Mouse (Mus musculus): ENCODE measurements around the gene Cemip.
"Not testable (repeated sequence)": the region's sequence is repeated elsewhere in the genome, so short reads cannot be mapped to it uniquely, and the experiment has no call there.

The Cemip gene

GRCm38 (mm10) chr7:84086039-84086829, at the start of gene Cemip:
Gene Cemip, minus strand, starts transcription at chr7:84086502.
- peak; percentile 92 to 94 for DNase-seq

- DNase-seq, result no peak
Measured at GRCm38 (mm10) chr7:84132704-84133103, 46.4 kb upstream of the Cemip start.

DNA sequence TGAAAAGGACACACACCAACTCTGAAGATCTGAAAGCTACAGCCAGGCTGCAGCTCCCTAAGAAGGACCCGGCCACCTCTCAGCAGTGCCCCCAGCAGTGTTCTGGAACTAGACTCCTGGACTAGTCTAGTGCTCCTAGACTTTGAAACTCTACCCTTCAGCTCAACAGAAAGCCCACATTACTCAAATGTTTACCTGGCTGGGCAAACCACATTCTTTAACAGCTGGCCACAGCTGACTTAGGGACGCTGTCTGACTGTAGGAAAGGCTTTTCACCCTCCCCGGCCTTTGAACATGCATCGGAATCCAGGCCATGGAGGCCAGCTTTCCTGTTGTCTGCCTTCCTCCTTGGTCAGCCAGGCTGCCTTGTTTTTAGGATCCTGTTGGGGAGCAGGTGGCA, 45.4 kb upstream of the Cemip start:
- no peak for DNase-seq

DNA sequence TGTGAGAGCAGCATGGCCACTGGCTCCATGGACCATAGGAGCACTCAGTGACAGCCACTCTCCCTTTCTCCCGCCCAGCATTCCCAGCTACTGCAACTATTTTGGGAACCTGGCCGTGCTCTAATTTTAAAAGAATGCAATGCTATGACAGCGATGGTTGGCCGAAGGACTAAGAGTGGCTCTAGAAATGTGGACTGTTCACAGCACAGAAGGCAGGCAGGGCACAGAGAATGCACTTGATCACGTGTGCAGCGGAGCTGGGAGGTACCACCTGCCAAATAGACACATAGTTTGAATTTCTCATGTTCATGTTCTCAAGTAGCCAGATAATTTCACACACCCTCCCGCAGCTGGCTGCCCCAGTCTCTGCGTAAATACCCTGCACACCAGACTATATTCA, 42.4 kb upstream of the Cemip start:
- DNase-seq, result peak; percentile 16 to 32

- no peak for DNase-seq
Measured at GRCm38 (mm10) chr7:84125730-84126129, 39.4 kb upstream of the Cemip start.

GRCm38 (mm10) chr7:84123651-84124050, 37.3 kb upstream of the Cemip start:
- not testable (repeated sequence) for DNase-seq

DNA sequence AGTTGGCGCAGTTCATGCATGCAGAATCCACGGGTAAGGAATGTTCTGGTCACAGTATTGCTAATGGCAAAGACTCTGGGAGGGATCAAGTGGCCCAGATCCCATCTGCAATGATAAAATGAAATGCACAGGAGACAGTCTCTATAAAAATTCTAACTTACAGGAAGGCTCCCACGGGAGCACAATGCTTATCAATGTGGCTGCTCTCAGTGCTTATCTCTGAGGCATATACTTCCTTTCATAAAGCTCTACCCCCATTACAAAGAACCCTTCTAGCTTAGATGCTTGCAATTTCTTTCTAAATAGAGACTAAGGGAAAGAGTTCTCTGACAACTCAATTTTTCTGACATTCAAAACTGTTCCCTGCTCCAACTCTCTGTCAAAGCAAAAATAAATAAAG, 35.5 kb upstream of the Cemip start:
- DNase-seq, result no peak

- no peak for DNase-seq
Measured at GRCm38 (mm10) chr7:84120142-84120760, 33.9 kb upstream of the Cemip start.

DNA sequence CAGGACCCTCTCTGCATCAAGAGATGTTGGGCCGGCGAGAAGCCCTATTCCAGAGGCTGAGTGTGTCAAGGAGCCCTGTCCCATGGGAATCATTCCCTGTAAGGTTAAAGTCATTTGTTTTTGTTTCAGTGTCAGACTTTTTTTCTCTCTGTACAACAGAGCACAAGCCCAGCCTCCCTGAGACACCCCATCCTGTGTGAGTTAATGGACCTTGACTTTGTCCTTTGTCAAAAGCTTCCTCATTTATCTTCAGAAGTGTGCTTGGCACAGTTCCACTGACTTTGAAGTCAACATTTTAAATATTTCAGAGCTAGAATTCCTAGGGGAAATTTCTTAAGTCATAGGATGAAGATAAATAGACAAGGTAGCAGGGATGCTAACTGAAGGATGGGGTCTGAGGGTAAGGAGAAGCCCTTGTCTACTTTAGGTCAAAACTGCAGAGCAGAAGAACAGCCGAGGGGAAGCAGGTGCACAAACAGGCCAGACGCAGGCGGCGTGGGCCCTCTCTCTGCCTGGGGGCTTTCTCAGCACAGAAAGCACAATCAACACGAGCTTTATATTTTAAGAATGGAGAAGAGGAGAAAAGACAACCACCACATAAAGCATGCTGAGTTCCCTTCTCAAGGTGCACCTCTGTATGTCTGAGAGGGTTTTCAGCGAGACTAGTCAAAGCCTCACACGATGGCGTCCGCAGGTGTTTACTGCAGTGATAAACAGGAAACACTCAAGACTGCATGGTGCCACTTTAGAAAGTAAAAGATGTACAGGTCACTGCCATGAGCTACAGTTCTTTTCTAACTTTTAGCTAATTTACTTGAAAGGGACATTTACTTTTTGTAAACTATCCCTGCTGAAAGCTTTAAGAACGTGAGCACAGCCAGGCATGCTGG, 33.2 kb upstream of the Cemip start:
- no peak for DNase-seq

DNA sequence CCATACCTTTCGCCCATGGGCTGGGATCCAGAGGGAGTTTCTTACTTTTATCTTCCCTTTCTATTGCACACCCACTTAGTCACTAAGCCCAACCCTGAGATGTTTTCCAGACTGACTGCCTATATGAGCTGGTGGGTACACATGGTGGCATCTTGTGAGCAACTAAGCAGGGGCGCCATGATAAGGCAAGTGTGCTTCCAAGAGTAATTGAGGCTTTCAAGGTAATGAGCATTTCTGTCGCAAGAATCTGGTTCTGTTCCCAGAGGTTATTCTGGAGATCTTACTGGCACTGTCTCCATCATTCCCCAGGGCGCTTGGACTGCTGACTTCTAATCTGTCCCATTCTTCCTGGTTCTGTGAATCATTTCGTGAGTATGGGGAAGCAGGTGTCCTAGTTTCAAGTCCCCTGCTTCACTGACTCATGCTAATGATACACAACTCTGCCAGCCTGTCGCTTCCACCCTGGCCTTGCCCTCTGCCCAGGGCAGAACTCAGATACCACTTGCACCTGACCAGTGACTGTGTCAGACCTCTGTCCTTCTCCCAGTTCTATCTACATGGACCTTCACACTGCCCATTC, 31.3 kb upstream of the Cemip start:
- DNase-seq, result peak in 1 of 2 experiments; percentile 13

DNA sequence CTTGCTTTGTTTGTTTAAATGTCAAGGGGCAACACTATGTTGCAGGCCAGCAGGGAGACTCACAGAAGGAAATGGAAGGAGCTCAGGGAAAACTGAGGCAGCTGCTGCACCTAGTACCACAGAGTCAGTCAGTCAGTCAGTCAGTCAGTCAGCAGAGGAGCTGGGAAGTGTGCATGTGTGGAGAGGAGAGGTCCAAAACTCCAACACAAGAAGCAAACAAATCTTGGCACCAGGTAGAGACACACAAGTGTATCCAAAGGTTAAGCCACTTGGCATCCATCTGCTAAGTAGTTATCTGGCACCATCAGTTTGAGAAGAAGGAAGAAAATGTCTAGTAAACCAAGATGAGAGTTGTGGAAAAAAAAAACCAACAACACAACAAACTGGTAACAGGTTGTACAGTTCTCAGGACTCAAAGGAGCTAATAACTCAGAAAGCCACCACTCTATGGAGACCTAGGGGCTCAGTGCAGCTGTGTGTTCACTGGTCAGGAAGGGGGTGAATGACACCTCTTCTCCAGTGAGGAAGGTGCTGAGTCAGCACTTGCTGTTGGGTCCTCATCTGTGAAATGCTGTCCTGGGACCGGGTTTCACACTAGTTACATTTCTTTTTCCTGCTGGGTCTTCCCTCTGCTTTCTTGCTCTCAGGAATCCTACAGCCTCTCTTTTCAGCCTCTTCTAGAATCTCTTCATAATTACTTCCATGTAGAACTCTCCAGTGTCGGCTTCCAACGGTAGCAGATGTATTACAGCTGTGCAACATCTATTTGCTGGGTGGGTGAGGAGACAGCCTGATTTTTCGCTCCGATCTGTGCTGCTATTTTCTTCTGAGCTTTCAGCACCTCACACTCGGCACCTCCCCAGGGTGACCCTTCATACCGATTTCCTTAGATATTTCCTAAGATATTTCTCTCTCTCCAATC, 30.6 kb upstream of the Cemip start:
- DNase-seq, result no peak

DNA sequence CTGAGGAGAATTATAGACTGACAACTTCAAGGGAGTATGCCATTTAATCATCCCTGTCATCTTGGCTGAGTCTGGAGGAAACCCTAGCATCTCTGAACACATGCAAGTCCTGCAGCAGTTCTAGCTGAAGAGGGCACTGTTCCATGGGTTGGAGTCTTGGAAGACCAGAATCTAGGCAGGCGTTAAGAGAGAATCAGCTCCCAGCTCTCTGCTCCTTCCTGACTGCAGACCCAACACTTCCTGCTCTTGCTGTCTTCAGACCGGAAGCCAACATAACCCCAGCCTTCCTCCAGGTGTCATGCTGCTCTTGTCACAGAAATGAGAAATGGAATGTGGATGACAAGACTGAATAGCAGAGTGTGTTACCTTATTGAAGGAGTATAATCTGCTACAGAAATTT, 29.1 kb upstream of the Cemip start:
- DNase-seq, result no peak

DNA sequence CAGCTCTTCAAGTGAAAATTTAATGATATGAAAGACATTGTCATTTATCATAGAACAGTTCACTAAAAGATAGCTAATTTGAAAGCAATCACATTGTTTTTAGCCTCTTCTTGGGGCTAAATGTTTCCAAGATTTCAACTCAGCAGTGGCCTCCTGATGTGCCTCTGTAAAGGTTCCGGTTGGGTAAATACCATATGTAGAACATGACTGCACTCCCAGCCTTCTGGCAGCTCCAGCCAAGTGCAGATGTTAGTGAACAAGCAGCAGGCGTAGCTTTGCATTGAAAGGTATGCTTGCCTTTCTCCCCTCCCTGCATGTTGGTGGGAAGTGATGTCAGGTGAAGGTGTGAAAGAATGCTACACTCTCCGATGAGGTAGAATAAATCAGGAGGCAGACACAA, 28.5 kb upstream of the Cemip start:
- DNase-seq, result no peak

DNA sequence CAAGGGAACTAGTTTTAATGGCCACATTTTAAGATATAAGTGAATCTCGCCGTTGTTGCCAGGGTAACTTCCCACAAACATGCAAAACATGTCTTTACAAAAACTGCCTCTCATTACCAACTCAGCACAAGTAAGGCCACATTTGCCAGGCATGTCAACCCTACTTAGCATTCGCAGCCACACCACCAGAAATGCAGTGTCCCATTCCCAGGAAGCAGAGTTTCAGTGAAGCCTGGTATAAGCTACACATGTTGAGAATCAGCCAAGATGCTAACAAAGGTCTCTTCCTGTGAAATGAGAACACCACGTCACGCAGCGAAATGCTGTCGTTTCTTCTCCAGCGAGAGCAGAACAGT, 26.7 kb upstream of the Cemip start:
- DNase-seq, result no peak

GRCm38 (mm10) chr7:84112351-84113034, 26.2 kb upstream of the Cemip start:
- no peak for DNase-seq

DNA sequence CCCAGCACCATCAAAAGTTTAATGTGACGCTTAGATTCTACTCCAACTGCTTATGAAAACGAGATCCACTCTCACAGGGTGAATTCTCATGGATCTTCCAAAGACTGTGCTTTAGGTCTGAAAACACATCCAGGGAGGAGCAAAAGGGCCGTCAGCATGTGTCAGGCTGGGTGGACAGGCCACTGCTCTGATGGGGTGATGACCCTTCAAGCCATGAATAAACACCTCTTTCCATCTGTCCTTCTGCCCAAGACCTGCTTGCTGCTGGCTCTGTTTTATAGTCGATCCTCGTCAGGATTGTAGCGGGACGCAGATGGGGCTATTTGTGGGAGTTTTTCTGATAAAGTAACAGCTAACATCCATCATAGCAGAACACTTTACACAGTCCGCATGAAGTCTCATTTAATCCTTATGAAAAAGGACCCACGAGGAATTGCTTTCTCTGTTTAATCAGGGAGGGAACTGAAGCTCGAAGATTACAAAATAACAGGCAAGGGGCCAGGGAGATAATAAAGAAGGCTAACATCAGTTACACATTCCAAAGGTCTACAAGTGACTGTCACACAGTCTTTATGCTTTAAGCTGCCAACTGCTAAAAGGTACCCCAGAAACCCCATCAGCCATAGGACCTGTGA, 25.5 kb upstream of the Cemip start:
- no peak for DNase-seq

DNA sequence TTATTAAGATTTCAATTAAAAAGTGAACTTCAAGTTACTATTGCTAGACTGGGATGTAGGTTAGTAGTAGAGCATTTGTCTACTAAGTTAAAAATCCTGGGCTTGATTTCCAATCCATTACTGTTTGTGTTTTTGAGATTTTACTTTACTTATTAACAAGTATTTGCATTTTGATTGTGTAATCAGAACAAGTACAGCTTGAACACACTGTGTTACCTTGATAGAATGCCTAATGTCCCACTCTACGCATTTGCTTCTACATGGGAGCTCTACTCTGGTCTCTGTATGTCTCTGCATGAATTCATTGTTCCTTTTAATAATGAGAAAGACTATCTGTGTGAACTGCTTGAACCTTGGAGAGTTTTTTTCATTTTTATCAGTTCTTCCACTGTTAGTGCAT, 20.6 kb upstream of the Cemip start:
- DNase-seq, result no peak

- DNase-seq, result no peak
Measured at GRCm38 (mm10) chr7:84102589-84102988, 16.3 kb upstream of the Cemip start.

GRCm38 (mm10) chr7:84100672-84101071, 14.4 kb upstream of the Cemip start:
- no peak for DNase-seq

DNA sequence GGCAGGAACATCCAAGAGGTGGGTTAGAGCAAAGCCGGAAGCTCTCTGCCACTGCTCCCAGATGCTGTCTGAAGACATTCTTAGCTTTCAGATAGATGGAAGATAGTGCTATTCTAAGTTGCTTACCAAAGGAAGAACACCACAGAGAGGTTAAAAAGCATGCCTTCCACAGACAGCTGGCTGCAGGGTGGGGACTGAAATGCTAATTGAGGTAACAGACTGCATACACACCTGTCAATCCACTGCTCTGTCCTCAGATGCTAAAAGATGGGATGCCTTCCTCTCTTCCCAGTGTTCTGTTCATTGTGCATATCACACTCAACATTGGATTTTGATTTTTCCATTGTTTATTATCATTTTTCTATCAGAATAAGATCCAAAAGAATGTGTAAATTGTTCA, 11.8 kb upstream of the Cemip start:
- DNase-seq, result no peak

- peak; percentile 55 to 69 for DNase-seq
Measured at GRCm38 (mm10) chr7:84096501-84096900, 10.2 kb upstream of the Cemip start.
